Mouse (Mus musculus): Measurements from ENCODE around the gene Hdac9. TPM values are rescaled to one million over a fixed set of nuclear protein-coding genes. Genes with fewer than 3 reads are reported as not detected.

Gene Hdac9
- 25.6 TPM for polyA plus RNA-seq (2015; fragmentation: Illumina TruSeq; extraction: RNeasy Lipid Tissue Mini Kit (QIAGEN cat#74804); ENCODE audit: low read depth, low replicate concordance)

DNA sequence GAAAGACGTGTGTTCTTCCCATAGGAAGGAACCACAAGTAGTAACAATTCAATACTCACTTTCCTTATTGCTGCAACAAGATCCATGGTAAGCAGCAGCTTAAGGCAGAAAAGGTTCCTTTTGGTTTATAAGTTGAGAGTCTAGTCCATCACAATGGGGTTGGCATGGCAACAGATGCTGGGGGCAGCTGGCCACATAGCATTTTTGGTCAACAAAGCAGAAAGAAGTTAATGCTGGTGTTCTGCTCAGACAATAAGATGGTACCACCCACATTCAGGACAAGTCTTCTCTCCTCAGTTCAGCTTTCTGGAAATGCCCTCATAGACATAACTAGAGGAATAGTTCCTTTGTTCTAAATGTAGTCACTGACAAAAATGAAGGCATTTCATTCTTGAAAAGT lies at the start of gene Hdac9:
Hdac9 (minus strand) TSS at position 101 of the 400 bp plus-strand sequence.

Other genes starting within 250 kb of the Hdac9 start
- not detected for gene Prps1l1, start 67.7 kb upstream of the Hdac9 start, polyA plus RNA-seq (2015; fragmentation: Illumina TruSeq; extraction: RNeasy Lipid Tissue Mini Kit (QIAGEN cat#74804); ENCODE audit: low read depth, low replicate concordance)
- 45.5 TPM for gene Snx13, start 130.1 kb upstream of the Hdac9 start, polyA plus RNA-seq (2015; fragmentation: Illumina TruSeq; extraction: RNeasy Lipid Tissue Mini Kit (QIAGEN cat#74804); ENCODE audit: low read depth, low replicate concordance)

Measured in brain, adult 10 weeks (tissue).